Mouse (Mus musculus) brain, embryonic 14.5 days (tissue): ENCODE measurements at regions not wholly inside any gene's neighbourhood (a gene's known extent, or its start where the extent isn't known, plus 50 kb on each side); places are given as distances from the start of the nearest gene placed in this dataset.

ENCODE experiments used
- DNase-seq: peaks from one replicate; pipeline ENCODE4 v3.0.0-alpha.2; 2011; ENCODE audit warnings: low read depth
- CTCF ChIP-seq: fragments of 200-500 bp; IDR thresholded peaks from 2 replicates; pipeline ENCODE4 v1.5.1; 2012; ENCODE audit warnings: inconsistent platforms, mild to moderate bottlenecking, moderate library complexity, borderline replicate concordance; ENCODE audit not compliant: insufficient read depth, insufficient read length; ENCODE audit errors: extremely low read depth
- POLR2A ChIP-seq: fragments of 200-500 bp; IDR thresholded peaks from 2 replicates; pipeline ENCODE4 v1.6.1; 2012; ENCODE audit warnings: mild to moderate bottlenecking, inconsistent platforms, borderline replicate concordance; ENCODE audit not compliant: poor library complexity, insufficient read depth, insufficient read length, severe bottlenecking; ENCODE audit errors: extremely low read depth

DNA sequence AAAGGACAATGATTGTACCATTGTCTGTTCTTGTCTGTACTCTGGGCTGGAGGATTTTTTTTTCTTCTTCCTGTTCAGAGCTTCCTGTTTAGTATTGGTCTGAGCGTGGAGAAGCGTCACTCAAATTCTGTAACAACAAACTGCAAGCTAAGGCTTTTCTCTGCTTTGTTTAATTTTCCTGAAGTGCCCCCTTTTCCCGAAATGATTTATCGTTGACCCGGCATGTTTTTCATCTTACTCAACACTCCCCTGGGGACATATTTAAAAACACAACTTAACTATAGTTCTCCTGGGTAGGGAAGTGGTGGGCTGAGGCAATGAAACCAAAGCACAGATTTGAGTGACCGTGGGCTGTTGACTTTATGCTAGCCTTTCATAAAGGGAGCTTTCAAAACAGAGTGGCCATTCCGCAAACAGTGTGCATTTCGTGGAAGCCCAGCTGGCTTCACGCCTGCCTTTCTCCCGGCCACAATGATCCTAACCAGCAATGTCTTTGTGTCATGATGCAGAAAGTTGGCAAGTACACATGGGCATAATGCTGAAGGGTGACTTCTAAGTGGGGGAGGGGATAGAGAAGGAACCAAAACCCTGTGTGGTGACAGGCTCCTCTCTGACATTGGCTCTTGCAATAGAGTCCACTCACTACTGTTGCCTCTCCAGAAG lies 79.8 kb upstream of the Bmp2k start:
- no peak for TF ChIP-seq POLR2A
- TF ChIP-seq CTCF = no peak
- DNase-seq = peak; percentile 73

DNA sequence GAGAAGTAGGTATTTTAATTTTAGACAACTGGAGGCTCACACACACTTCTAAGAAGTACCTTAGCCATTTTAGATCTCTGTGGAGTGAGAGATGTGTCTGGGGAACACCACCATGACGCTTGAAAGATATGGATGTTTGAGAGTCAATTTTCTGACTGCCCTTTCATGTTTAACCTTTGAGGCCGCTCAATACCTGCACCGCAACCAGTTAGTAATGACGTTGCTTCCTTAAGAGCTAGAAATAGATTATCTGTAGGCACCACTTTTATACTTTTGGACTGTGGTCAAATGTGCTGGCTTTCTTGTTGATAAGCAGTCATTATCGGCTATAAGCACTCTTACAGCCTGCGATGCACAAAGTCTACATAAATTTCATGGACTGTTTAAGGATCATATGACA lies 78.3 kb upstream of the Bmp2k start:
- TF ChIP-seq POLR2A (no peak), CTCF (no peak)
- no peak for DNase-seq

DNA sequence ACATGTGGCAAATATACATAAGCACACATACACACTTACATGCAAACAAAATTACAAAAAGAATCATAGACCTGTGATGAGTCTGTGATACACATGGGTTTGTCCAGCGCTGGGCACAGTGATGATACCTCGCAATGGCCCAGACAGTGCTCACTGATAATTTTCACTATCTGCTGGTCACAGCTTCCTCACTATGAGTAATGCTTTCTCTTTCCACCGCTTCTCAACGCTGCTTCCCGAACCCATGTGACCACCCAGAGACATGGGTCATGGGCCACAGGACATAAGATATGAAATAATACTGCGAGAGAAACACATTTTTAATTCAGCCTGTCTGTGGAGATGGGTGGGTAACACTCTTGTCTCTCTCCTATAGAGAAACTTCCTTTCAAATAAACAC lies 76.5 kb upstream of the Bmp2k start:
- no peak for TF ChIP-seq CTCF
- no peak for TF ChIP-seq POLR2A

DNA sequence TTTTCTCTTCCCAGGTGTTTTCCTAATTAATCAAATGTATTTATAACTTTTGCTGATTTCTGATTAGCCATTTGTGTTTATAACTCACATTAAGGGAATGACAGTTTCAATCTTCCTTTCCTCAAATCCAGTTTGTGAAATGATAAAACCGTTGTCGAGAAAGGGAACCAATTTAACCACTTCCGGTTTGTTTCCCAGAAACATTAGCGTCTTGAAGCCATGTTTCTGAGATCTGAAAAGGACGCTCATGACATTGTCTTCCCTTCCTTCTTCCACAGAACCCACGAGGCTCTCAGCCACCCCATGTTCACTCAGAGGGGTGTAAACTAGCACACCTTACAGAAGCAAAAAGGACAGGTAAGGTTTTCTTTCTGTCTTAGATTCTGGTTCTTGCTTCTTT lies 76.0 kb upstream of the Bmp2k start:
- TF ChIP-seq CTCF (no peak), POLR2A (no peak)

More for the DNA sequence above, 76.5 kb upstream of the Bmp2k start:
- no peak for DNase-seq

DNA sequence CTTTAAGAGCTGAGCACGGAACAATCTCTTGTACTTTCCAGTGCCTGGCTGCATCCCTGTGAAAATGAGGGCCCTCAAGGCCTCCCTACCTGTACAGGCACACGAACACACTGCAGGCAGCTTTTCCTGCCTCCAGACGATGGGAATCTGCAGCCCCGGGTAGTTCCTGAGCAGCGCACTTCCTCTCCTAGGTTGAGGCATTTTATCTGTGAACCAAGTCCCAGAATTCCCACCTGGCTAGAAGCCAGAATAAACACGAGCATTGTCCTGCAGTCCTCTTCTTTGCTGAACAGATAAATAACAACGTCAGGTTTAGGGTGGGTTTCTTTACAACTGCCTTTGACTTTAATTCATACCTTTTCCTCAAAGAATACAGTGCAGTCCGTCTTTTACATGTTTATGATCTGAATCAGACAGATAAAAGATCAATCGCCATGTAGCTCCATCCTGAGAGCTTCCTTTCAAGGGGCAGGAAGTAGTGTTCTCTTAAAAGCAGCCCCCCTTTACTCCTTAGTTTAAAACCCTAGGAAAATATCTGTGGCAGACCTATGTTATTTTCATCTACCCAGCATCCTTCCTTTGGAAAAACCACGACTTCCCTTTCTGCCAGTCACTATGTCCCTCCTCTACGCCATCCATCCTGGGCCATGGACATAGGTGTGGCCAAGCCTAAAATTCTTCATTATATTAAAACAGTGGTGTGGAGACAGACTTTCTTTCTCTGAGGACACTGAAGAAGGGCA lies 75.3 kb upstream of the Bmp2k start:
- peak; percentile 39 for DNase-seq
- TF ChIP-seq POLR2A (no peak), CTCF (no peak)

More for the DNA sequence above, 76.0 kb upstream of the Bmp2k start:
- DNase-seq = no peak

DNA sequence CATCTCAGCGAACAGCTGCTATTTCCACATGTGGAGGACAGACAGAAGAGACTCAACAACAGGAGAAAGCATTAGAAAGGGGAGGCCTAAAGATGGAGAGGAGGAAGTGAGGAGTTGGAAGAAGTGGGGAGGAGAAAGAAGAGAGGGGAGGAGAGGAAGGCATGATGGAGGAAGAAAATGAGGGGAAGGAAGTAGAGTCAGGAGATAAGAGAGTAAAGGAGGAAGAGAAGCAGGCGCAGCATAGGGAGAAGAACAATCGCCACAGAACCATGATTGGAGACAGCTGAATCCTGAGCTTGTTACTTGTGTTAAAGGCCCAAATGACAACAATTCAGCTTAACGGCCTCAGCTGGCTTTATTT lies 74.8 kb upstream of the Bmp2k start:
- no peak for TF ChIP-seq CTCF
- no peak for TF ChIP-seq POLR2A
- no peak for DNase-seq

DNA sequence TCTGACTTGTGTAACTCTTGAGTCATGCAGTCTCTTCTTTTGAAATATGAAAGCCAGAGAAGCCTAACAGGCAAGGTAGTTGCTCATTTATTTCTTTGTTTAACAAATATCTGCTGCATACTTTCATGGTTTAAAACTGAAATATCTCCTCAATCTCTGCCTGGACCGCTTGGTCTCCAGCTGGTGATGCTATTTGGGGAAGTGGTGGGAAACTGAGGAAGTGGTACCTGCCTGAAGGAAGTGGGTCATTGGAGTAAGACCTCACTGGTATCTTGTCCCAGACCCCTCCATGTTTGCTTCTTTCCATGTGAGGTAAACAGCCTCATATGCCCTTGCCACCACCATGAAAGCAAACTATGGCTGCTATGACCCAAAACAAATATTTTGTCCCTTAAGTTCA lies 74.0 kb upstream of the Bmp2k start:
- DNase-seq = no peak
- TF ChIP-seq CTCF = no peak
- no peak for TF ChIP-seq POLR2A

DNA sequence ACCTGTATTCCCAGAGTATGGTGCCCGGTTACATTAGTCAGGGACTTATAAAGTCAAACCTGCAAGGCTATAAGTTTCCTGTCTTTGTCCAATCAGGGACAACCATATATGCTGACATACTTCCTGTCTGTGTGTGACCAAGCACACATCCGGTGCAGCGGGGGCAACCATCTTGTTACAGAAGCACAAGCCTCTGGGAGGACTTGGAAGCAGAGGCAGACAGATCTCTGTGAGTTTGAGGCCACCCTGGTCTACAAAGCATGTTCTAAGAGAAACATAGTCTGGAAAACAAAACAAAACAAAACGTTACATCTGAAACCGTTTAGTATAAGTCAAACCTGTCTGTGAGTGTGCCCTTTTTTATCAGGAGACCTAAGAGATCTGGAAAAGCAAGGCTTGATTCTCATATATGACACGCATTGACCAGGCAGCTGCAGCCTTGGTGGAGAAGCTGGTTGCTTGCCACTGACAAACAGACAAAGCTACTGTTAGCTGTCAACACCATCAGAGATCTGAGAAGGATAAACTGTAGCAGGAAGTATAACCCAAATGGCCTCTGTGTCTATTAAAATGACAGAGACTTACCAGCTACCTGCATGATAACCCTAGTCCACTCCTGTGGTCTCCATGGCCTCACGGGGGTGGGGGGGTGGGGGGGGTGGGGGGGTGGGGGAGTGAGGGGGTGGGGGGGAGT lies 72.6 kb upstream of the Bmp2k start:
- TF ChIP-seq POLR2A (no peak), CTCF (no peak)
- no peak for DNase-seq

DNA sequence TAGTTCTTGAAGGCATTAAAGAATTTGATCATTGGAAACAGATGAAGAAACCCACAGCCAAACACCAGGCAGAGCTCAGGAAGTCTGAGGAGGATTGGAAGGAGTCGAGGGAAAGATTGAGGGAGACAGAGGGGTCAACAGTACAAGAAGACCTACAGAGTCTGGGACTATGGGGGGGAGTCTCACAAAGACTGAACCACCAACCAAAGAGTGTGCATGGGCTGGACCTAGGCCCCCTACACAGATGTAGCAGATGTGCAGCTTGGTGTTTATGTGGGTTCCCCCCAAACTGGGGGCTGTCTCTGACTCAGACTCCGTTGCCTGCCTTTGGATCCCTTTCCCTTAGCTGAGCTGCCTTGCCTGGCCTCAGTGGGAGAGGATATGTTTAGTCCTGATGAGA lies 71.5 kb upstream of the Bmp2k start:
- no peak for DNase-seq
- no peak for TF ChIP-seq POLR2A
- no peak for TF ChIP-seq CTCF

DNA sequence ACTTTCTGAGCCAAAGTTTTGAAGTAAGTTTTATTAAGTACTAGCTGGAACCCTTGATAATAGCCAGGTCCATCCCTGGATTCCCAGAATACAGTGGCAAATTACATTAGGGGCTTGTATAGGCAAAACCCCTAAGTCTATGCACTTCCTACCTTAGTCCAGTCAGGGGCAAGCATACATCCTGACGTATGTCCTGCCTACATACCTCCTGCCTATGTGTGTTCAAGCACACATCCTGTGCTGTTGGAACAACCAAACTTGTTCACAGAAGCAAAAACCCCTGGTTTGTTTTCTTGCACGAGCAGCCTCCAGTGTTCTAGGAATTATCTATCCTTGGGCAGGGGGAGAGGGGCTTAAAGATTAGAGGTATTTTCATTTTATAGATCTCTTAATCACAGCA lies 66.4 kb upstream of the Bmp2k start:
- TF ChIP-seq CTCF = no peak
- TF ChIP-seq POLR2A = no peak
- DNase-seq = no peak

DNA sequence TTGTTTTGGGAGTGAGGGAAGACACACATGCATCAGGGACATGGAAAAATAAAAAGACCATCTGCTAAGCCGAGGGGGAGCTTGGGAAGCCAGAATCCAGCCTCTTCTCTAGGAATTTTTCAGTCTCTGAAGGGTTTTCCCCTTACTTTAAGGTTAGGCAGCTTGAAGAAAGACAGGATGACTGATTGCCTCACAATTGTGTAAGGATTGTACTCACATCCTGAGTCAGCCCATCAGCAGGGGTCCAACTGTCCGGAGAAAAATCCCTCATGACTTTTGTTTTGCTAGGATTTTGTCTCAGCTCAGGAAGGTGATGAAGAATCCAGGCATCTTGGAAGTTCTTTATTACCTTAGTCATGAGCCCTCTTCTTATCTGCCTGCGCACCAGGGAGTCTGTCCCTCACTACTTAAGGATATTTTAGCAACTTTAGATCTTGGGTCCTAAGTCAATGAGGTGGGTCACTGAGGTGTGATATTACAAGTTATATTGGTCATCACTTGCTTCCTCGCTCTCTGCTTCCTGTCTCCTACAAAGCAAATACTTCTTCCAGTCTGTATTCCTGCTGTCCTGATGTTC lies 65.8 kb upstream of the Bmp2k start:
- TF ChIP-seq CTCF (no peak), POLR2A (no peak)
- DNase-seq = no peak
